Mouse (Mus musculus) heart, embryonic 11.5 days (tissue): ENCODE measurements around the gene Prss22. TPM values are rescaled to one million over a fixed set of nuclear protein-coding genes. Genes with fewer than 3 reads are reported as not detected.

Experiments
- ATAC-seq: fragments of 200-750 bp; cut with Nextera tagmentation; replicated peaks from 2 replicates; pipeline ENCODE4 v1.8.0; 2017; ENCODE audit warnings: moderate library complexity; ENCODE audit not compliant: insufficient number of reproducible peaks, low FRiP score, low TSS enrichment
- H3K27ac ChIP-seq: fragments of 300-500 bp; sonication (generic); 2 replicates; pipeline ENCODE4 v1.5.1; 2014; ENCODE audit warnings: mild to moderate bottlenecking, low read depth, low read length
- H3K27me3 ChIP-seq: fragments of 300-500 bp; sonication (generic); 2 replicates; pipeline ENCODE4 v1.6.1; 2014; ENCODE audit warnings: mild to moderate bottlenecking, low read length, mixed read lengths; ENCODE audit not compliant: control insufficient read depth, insufficient read depth
- H3K36me3 ChIP-seq: fragments of 300-500 bp; sonication (generic); 2 replicates; pipeline ENCODE4 v1.6.1; 2014; ENCODE audit warnings: mild to moderate bottlenecking, low read length, moderate library complexity, mixed read lengths; ENCODE audit not compliant: control insufficient read depth, insufficient read depth
- H3K4me1 ChIP-seq: fragments of 300-500 bp; sonication (generic); 2 replicates; pipeline ENCODE4 v1.6.1; 2014; ENCODE audit warnings: low read length; ENCODE audit not compliant: control insufficient read depth, insufficient read depth
- H3K4me2 ChIP-seq: fragments of 300-500 bp; sonication (generic); 2 replicates; pipeline ENCODE4 v1.6.1; 2014; ENCODE audit warnings: mild to moderate bottlenecking, moderate library complexity
- H3K4me3 ChIP-seq: fragments of 300-500 bp; sonication (generic); 2 replicates; pipeline ENCODE4 v1.5.1; 2014; ENCODE audit warnings: low read depth, low read length
- H3K9ac ChIP-seq: fragments of 300-500 bp; sonication (generic); 2 replicates; pipeline ENCODE4 v1.6.1; 2014; ENCODE audit warnings: mild to moderate bottlenecking, low read depth, low read length, moderate library complexity
- H3K9me3 ChIP-seq: fragments of 300-500 bp; sonication (generic); replicated peaks from 2 replicates; pipeline ENCODE4 v1.6.1; 2016; ENCODE audit warnings: low read length; ENCODE audit not compliant: control insufficient read depth
- WGBS: fragments of 180-500 bp; shearing (Covaris S2); extraction: QIAGEN DNeasy Blood & Tissue Kit; methylation state at CpG from one replicate; pipeline ENCODE4 v1.1.7; 2014; ENCODE audit not compliant: insufficient replicate concordance; 5-methylcytosine and 5-hydroxymethylcytosine counted together
- polyA plus RNA-seq: library from polyadenylated mRNA; unstranded; fragments of >200 nt; fragmentation: Nextera tagmentation; extraction: Ambion mirVana; gene quantifications from 2 replicates; pipeline ENCODE4 v1.2.1, GENCODE M21; 2014

Prss22 gene
- polyA plus RNA-seq: 0.17 TPM in 1 of 2 replicates, not detected in the other

- no peaks in the 10 kb centered on the region for H3K4me1 ChIP-seq
- H3K27me3 ChIP-seq: peaks cover 11% of the 10 kb centered on the region
- no peak within 1 kb of the TSS for H3K4me3 ChIP-seq
- WGBS: 56% methylated on average over 2 of the region's 2 CpGs
- no peak within 1 kb of the TSS for H3K27ac ChIP-seq
- no peak within 1 kb of the TSS for H3K9ac ChIP-seq
- H3K9me3 ChIP-seq: no peaks in the 10 kb centered on the region
- H3K36me3 ChIP-seq: no peaks in the 10 kb centered on the region
- no peak within 1 kb of the TSS for H3K4me2 ChIP-seq
- ATAC-seq: no peak
These were observed at the start of gene Prss22 for GRCm38 (mm10) chr17:23997901-23998300. TSS of gene Prss22 (minus strand) at chr17:23998100.

DNA sequence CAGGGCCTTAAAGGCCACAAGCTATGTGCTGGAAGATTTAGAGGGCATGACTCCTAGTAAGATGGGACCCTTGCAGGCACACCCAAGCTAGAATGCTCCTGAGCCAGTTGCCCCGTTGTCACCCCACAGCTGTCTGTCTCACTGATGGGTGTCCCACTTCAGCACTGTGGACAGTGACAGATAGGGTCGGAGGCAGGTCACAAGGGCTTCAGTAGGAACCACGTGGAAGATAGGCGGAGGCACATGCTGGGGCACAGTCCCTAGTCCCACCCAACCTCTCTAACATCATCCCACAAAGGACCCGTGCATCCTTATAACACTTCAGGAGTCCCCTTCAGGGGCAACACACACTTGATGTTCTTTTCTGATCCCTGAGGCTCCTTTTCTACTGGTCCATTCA, 48.1 kb upstream of the Prss22 start:
- H3K4me2 ChIP-seq: no peak overlapping the region
- H3K9ac ChIP-seq: no peak overlapping the region
- no peak overlapping the region for H3K27ac ChIP-seq
- H3K36me3 ChIP-seq: peaks cover 14% of the 10 kb centered on the region
- no peaks in the 10 kb centered on the region for H3K27me3 ChIP-seq
- no peaks in the 10 kb centered on the region for H3K4me1 ChIP-seq
- ATAC-seq: no peak
- H3K9me3 ChIP-seq: no peaks in the 10 kb centered on the region
- H3K4me3 ChIP-seq: no peak overlapping the region
- 33% methylated on average over 5 of the region's 5 CpGs for WGBS

DNA sequence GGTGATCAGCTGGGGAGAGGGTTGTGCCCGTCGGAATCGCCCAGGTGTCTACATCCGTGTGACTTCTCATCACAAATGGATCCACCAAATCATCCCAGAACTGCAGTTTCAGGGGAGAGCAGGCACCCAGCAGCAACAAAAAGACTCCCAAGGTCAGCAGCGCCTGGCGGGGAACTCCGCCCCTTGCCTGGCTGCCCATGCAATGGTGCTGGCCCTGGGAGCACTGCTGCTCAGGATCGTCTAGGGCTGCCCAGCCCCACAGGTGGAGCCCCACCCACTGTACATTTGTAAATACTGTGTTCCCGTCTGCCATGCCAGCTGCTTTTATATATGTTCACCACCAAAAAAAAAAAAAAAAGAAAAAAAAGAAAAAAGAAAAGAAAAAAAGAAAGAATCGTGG, 47.7 kb upstream of the Prss22 start:
- no peak for ATAC-seq
- H3K27ac ChIP-seq: no peak overlapping the region
- H3K9me3 ChIP-seq: no peaks in the 10 kb centered on the region
- H3K27me3 ChIP-seq: no peaks in the 10 kb centered on the region
- H3K4me1 ChIP-seq: no peaks in the 10 kb centered on the region
- WGBS: 78% methylated on average over 10 of the region's 10 CpGs
- no peak overlapping the region for H3K4me2 ChIP-seq
- peaks cover 10% of the 10 kb centered on the region for H3K36me3 ChIP-seq
- no peak overlapping the region for H3K9ac ChIP-seq
- no peak overlapping the region for H3K4me3 ChIP-seq

DNA sequence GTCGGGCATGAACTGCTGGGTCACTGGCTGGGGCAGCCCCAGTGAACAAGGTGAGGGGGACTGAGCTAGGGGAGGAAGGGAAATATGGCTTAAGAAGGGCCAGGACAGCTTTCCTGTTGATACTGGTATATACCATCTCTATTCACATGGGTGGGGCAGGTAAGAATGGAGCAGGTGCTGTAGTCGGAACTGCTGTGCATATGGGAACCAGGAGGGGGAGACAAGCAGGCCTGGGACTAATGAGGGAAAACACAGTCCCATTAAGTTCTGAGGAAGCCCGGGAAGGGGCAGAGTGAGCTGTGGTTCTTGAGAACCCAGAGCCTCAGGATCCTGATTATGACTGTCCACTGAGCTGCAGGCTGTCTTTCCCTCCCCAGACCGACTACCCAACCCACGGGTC, 46.6 kb upstream of the Prss22 start:
- Histone ChIP-seq H3K9ac (no peak overlapping the region), H3K4me1 (no peaks in the 10 kb centered on the region), H3K9me3 (no peaks in the 10 kb centered on the region), H3K36me3 (peaks cover 6% of the 10 kb centered on the region; the same call in 1 of the 2 replicates), H3K4me2 (no peak overlapping the region), H3K27me3 (no peaks in the 10 kb centered on the region), H3K4me3 (no peak overlapping the region), H3K27ac (no peak overlapping the region)
- ATAC-seq: no peak
- WGBS: 64% methylated on average over 5 of the region's 5 CpGs

GRCm38 (mm10) chr17:24037844-24038243, 39.9 kb upstream of the Prss22 start, which contains the start of gene Prss27:
TSS of gene Prss27 (plus strand) at chr17:24038144.
- ATAC-seq: no peak
- Histone ChIP-seq H3K4me2 (no peak within 1 kb of the TSS), H3K4me1 (no peaks in the 10 kb centered on the region), H3K27me3 (no peaks in the 10 kb centered on the region), H3K9ac (no peak within 1 kb of the TSS), H3K4me3 (no peak within 1 kb of the TSS), H3K27ac (no peak within 1 kb of the TSS), H3K9me3 (no peaks in the 10 kb centered on the region), H3K36me3 (no peaks in the 10 kb centered on the region)
- whole genome bisulfite sequencing: 63% methylated on average over 4 of the region's 4 CpGs

GRCm38 (mm10) chr17:24037360-24037759, 39.5 kb upstream of the Prss22 start:
- no peaks in the 10 kb centered on the region for H3K4me1 ChIP-seq
- ATAC-seq: no peak
- no peak overlapping the region for H3K4me2 ChIP-seq
- H3K36me3 ChIP-seq: no peaks in the 10 kb centered on the region
- no peak overlapping the region for H3K4me3 ChIP-seq
- no peak overlapping the region for H3K9ac ChIP-seq
- 76% methylated on average over 13 of the region's 13 CpGs for WGBS
- no peak overlapping the region for H3K27ac ChIP-seq
- no peaks in the 10 kb centered on the region for H3K27me3 ChIP-seq
- H3K9me3 ChIP-seq: no peaks in the 10 kb centered on the region

DNA sequence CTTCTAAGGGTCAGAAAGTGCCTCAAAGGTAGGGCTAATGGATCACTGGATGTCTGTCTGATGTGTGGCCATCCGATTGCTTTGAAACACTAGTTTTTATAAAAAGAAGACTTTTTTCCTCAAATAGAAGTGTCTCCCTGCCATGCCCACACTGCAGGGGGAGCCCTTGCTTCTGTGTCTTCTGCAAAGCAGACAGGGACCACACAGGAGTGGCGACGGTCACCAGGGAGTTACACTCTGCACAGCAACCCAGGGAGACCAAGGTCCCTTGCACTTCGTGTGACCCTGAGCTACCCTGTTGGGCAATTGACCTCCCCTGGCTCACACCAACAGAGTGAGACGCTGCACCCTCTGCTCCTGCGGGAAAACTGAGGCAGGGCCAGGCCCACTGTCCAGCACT, 39.1 kb upstream of the Prss22 start:
- Histone ChIP-seq H3K4me1 (no peaks in the 10 kb centered on the region), H3K4me2 (no peak overlapping the region), H3K27me3 (no peaks in the 10 kb centered on the region), H3K4me3 (no peak overlapping the region), H3K36me3 (no peaks in the 10 kb centered on the region), H3K27ac (no peak overlapping the region), H3K9ac (no peak overlapping the region), H3K9me3 (no peaks in the 10 kb centered on the region)
- no peak for ATAC-seq
- WGBS: 64% methylated on average over 6 of the region's 6 CpGs

DNA sequence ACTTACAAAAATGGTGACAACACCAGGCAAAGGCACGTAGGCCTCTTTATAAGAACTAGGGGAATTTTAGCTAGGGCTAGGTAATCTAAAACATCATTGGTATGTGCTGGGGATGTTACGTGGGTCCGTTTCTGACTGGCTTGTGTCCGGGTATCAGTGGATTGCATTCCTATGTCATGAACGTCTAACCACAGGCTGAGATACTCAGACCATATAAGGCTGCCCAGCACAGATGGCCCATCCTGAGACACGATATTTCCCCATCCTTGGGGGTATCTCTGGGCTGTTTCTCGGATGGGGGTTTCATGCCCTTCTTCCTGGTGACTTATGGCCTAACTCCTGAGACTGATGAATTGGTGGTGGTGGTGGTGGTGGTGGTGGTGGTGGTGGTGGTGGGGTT, 37.2 kb upstream of the Prss22 start:
- WGBS: 37% methylated on average over 7 of the region's 7 CpGs
- no peaks in the 10 kb centered on the region for H3K4me1 ChIP-seq
- ATAC-seq: no peak; the same call in 1 of the 2 replicates
- H3K27ac ChIP-seq: peak overlapping the region; percentile 17; the same call in 1 of the 2 replicates
- no peak overlapping the region for H3K4me3 ChIP-seq
- no peaks in the 10 kb centered on the region for H3K36me3 ChIP-seq
- H3K27me3 ChIP-seq: no peaks in the 10 kb centered on the region
- no peak overlapping the region for H3K4me2 ChIP-seq
- no peak overlapping the region for H3K9ac ChIP-seq
- no peaks in the 10 kb centered on the region for H3K9me3 ChIP-seq

- WGBS: 84% methylated on average over 11 of the region's 22 CpGs
- no peaks in the 10 kb centered on the region for H3K4me1 ChIP-seq
- no peak for ATAC-seq
- H3K27me3 ChIP-seq: no peaks in the 10 kb centered on the region
- no peaks in the 10 kb centered on the region for H3K36me3 ChIP-seq
- no peak overlapping the region for H3K9ac ChIP-seq
- H3K9me3 ChIP-seq: no peaks in the 10 kb centered on the region
- no peak overlapping the region for H3K4me2 ChIP-seq
- H3K27ac ChIP-seq: no peak overlapping the region
- H3K4me3 ChIP-seq: no peak overlapping the region
These were observed 32.7 kb upstream of the Prss22 start for GRCm38 (mm10) chr17:24030551-24030950.
